Mouse (Mus musculus): ENCODE data around the gene Tfcp2l1. TPM values are rescaled to one million over a fixed set of nuclear protein-coding genes. Genes with fewer than 3 reads are reported as not detected.

The Tfcp2l1 gene
- polyA plus RNA-seq, 1 experiment from 2014 or later, result 0.29 TPM

DNA sequence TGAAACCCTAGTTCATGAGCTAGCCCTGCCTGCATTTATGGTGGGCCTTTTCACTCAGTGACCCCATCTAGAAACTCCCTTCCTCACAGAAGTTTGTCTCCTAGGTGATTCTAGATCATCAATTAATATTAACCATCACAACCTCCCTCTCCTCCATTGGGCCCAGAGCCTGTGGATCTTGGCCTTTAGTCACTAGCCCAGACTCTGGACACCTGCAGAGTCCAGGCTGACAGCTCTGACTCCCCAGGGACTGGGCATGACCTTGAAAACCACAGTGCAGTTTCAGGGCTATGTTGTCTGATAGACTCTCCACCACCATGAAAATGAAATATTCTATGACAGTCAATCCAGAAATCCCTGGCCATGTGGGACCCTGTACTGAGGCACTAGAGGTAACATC lies 39.8 kb downstream of the Tfcp2l1 start:
- Histone ChIP-seq H3K4me3 (ENCODE audit: low read depth, low read length) (no peak overlapping the region), H3K36me3 (ENCODE audit: control insufficient read depth, insufficient read depth, low read length) (no peaks in the 10 kb centered on the region), H3K4me1 (ENCODE audit: control insufficient read depth, insufficient read depth, low read length) (no peaks in the 10 kb centered on the region), H3K9me3 (replicated peaks; ENCODE audit: control insufficient read depth, low read length) (no peaks in the 10 kb centered on the region), H3K27ac (ENCODE audit: low read depth, low read length) (no peak overlapping the region), H3K27me3 (replicated peaks; ENCODE audit: control insufficient read depth, insufficient read depth, low read length) (no peaks in the 10 kb centered on the region), H3K4me2 (ENCODE audit: low read length) (no peak overlapping the region), H3K9ac (ENCODE audit: low read length) (no peak overlapping the region)
- ATAC-seq, result no peak
- DNase-seq (ENCODE audit: low spot score), result no peak

DNA sequence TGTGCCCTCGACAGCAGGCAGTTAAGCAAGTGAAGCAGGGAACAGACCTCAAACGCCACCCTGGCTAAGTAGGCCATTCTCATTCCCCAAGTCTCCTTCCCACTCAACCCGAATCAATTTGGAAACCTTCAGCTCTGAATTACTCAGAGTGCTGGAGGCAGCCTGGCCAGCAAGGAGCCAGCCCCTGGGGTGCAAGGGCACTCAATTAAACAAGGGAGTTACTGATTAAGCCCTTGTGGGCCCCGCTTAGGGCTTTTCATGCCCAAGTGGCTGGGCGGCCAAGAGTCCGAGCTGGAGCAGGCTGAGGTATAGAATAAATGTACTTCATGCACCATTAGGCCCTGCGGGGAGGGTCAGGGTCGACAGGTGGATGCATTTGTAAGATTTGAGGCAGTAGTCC lies 44.5 kb downstream of the Tfcp2l1 start:
- WGBS, result 15% methylated on average over 8 of the region's 8 CpGs
- no peak overlapping the region for H3K4me2 ChIP-seq (ENCODE audit: low read length)
- H3K4me1 ChIP-seq (ENCODE audit: control insufficient read depth, insufficient read depth, low read length), result no peaks in the 10 kb centered on the region
- H3K36me3 ChIP-seq (ENCODE audit: control insufficient read depth, insufficient read depth, low read length), result no peaks in the 10 kb centered on the region
- ATAC-seq (no peak), DNase-seq (ENCODE audit: low spot score) (peak; percentile 11)
- no peaks in the 10 kb centered on the region for H3K9me3 ChIP-seq (replicated peaks; ENCODE audit: control insufficient read depth, low read length)
- no peak overlapping the region for H3K9ac ChIP-seq (ENCODE audit: low read length)
- H3K4me3 ChIP-seq (ENCODE audit: low read depth, low read length), result no peak overlapping the region
- no peaks in the 10 kb centered on the region for H3K27me3 ChIP-seq (replicated peaks; ENCODE audit: control insufficient read depth, insufficient read depth, low read length)
- no peak overlapping the region for H3K27ac ChIP-seq (ENCODE audit: low read depth, low read length)

DNA sequence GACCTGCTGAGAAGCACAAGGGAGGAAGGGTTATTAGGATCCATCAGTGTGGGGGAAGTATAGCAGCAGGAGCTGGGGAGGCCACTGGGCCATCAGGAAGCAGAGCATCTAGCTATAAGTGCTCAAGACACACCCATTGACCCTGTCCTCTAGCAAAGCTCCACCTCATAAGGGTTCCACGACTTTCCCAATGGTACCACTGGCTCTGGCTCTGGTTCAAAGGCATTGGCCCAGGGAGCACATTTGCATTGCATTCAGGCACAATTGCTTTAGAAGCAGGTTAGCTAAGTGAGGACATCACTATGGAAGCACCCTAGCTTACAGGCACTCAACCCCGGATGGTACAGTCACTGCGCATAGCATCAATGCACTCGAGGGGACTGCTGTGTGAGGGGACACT lies 46.4 kb downstream of the Tfcp2l1 start:
- H3K9ac ChIP-seq (ENCODE audit: low read length), result no peak overlapping the region
- H3K36me3 ChIP-seq (ENCODE audit: control insufficient read depth, insufficient read depth, low read length), result no peaks in the 10 kb centered on the region
- no peaks in the 10 kb centered on the region for H3K9me3 ChIP-seq (replicated peaks; ENCODE audit: control insufficient read depth, low read length)
- H3K4me3 ChIP-seq (ENCODE audit: low read depth, low read length), result no peak overlapping the region
- WGBS, result 86% methylated on average over 4 of the region's 4 CpGs
- no peaks in the 10 kb centered on the region for H3K4me1 ChIP-seq (ENCODE audit: control insufficient read depth, insufficient read depth, low read length)
- no peak for DNase-seq (ENCODE audit: low spot score)
- H3K27ac ChIP-seq (ENCODE audit: low read depth, low read length), result no peak overlapping the region
- ATAC-seq, result no peak
- no peak overlapping the region for H3K4me2 ChIP-seq (ENCODE audit: low read length)
- H3K27me3 ChIP-seq (replicated peaks; ENCODE audit: control insufficient read depth, insufficient read depth, low read length), result no peaks in the 10 kb centered on the region

DNA sequence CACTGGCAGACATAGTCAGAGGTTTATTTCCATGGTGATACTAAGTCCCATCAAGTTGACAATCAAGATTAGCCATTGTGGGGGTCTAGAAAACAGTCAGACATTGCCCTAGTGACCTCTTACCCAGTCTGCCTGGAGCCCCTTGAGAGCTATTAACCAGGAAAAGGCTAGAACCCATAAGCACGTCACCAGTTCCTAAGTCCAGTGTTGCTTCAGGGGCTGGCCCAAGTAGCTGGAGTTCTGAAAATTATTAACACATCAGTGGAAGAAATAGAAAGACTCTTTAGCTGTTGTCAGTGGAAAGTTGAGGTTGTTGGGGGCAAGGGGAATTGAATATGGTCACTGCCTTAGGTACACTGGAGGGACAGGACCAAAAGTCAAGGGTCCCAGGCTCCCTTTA lies 54.2 kb downstream of the Tfcp2l1 start:
- H3K36me3 ChIP-seq (ENCODE audit: control insufficient read depth, insufficient read depth, low read length), result no peaks in the 10 kb centered on the region
- 66% methylated on average over 1 of the region's 1 CpGs for WGBS
- no peaks in the 10 kb centered on the region for H3K4me1 ChIP-seq (ENCODE audit: control insufficient read depth, insufficient read depth, low read length)

DNA sequence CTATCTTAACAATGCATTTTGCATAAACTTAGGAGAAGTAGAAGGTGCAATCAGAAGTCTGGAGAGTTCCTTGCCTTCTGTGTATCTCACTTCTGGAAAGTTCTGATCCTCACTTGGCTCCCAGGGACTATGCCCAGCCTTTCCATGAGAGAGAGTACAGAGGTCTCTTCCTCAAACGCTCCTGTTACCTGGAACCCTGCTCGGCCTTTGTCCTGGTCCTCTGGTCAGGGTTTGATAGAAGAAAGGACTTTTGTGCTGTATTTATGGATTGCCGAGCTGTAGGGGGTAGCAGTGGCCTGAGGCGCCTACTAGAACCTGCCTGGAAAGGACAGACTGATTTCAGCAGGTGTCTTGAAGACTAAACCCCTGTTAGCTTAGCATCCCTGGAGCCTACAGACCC lies 55.9 kb downstream of the Tfcp2l1 start:
- Histone ChIP-seq H3K9ac (ENCODE audit: low read length) (no peak overlapping the region), H3K4me3 (ENCODE audit: low read depth, low read length) (no peak overlapping the region), H3K27me3 (replicated peaks; ENCODE audit: control insufficient read depth, insufficient read depth, low read length) (no peaks in the 10 kb centered on the region), H3K27ac (ENCODE audit: low read depth, low read length) (no peak overlapping the region), H3K4me1 (ENCODE audit: control insufficient read depth, insufficient read depth, low read length) (no peaks in the 10 kb centered on the region), H3K9me3 (replicated peaks; ENCODE audit: control insufficient read depth, low read length) (no peaks in the 10 kb centered on the region), H3K4me2 (ENCODE audit: low read length) (no peak overlapping the region), H3K36me3 (ENCODE audit: control insufficient read depth, insufficient read depth, low read length) (no peaks in the 10 kb centered on the region)
- ATAC-seq (no peak), DNase-seq (ENCODE audit: low spot score) (no peak)
- WGBS, result 71% methylated on average over 4 of the region's 4 CpGs

More for the DNA sequence above, 54.2 kb downstream of the Tfcp2l1 start:
- no peak overlapping the region for H3K27ac ChIP-seq (ENCODE audit: low read depth, low read length)
- ATAC-seq (no peak), DNase-seq (ENCODE audit: low spot score) (no peak)
- no peak overlapping the region for H3K9ac ChIP-seq (ENCODE audit: low read length)
- no peaks in the 10 kb centered on the region for H3K27me3 ChIP-seq (replicated peaks; ENCODE audit: control insufficient read depth, insufficient read depth, low read length)
- H3K4me3 ChIP-seq (ENCODE audit: low read depth, low read length), result no peak overlapping the region
- no peaks in the 10 kb centered on the region for H3K9me3 ChIP-seq (replicated peaks; ENCODE audit: control insufficient read depth, low read length)
- no peak overlapping the region for H3K4me2 ChIP-seq (ENCODE audit: low read length)

DNA sequence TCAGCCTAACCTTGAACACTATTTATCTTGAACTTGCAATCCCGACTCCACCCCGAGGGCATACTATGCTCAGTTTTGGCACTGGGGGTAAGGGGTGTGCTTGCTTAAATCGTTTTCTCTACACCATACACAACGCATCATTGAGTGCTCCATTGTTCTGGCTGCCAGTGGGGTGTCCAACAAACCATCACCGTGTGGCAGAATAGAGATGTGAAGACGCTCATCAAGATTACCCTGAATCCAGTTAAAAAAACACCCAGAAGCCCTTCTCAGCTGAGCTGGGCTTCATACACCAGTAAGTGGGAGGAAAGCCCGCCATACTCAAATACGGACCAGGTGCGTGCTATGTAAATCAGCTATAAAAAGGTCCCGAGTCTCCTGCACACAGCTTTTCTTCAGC lies 60.0 kb downstream of the Tfcp2l1 start:
- 71% methylated on average over 10 of the region's 10 CpGs for WGBS
- no peak for DNase-seq (ENCODE audit: low spot score)
- Histone ChIP-seq H3K27me3 (replicated peaks; ENCODE audit: control insufficient read depth, insufficient read depth, low read length) (no peaks in the 10 kb centered on the region), H3K9me3 (replicated peaks; ENCODE audit: control insufficient read depth, low read length) (no peaks in the 10 kb centered on the region), H3K4me2 (ENCODE audit: low read length) (no peak overlapping the region), H3K9ac (ENCODE audit: low read length) (no peak overlapping the region), H3K36me3 (ENCODE audit: control insufficient read depth, insufficient read depth, low read length) (no peaks in the 10 kb centered on the region), H3K4me3 (ENCODE audit: low read depth, low read length) (no peak overlapping the region), H3K4me1 (ENCODE audit: control insufficient read depth, insufficient read depth, low read length) (no peaks in the 10 kb centered on the region), H3K27ac (ENCODE audit: low read depth, low read length) (no peak overlapping the region)
- no peak for ATAC-seq

DNA sequence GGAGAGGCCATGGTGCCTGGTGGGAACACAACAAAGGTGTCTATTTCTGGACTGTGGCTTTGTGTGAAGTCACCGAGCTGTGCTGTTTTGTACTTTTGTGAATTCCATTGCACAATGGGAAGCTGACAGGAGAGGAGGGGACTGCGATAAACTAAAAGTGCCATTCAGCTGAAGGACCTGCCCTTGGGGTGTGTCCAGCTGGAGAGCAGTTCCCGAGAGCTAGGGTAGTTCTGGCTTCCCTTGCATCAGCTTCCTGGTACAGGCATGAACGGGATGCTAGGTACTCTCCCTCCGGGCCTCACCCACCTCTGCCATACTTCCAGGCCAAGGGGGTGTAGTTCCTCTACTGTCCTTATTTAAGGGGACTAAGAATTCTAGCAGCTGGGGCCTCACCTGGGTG lies 62.1 kb downstream of the Tfcp2l1 start:
- Histone ChIP-seq H3K27ac (ENCODE audit: low read depth, low read length) (no peak overlapping the region), H3K27me3 (replicated peaks; ENCODE audit: control insufficient read depth, insufficient read depth, low read length) (no peaks in the 10 kb centered on the region), H3K36me3 (ENCODE audit: control insufficient read depth, insufficient read depth, low read length) (no peaks in the 10 kb centered on the region), H3K4me3 (ENCODE audit: low read depth, low read length) (no peak overlapping the region), H3K4me2 (ENCODE audit: low read length) (no peak overlapping the region), H3K9ac (ENCODE audit: low read length) (no peak overlapping the region), H3K4me1 (ENCODE audit: control insufficient read depth, insufficient read depth, low read length) (no peaks in the 10 kb centered on the region), H3K9me3 (replicated peaks; ENCODE audit: control insufficient read depth, low read length) (no peaks in the 10 kb centered on the region)
- 48% methylated on average over 5 of the region's 5 CpGs for WGBS
- ATAC-seq (no peak), DNase-seq (ENCODE audit: low spot score) (no peak)

DNA sequence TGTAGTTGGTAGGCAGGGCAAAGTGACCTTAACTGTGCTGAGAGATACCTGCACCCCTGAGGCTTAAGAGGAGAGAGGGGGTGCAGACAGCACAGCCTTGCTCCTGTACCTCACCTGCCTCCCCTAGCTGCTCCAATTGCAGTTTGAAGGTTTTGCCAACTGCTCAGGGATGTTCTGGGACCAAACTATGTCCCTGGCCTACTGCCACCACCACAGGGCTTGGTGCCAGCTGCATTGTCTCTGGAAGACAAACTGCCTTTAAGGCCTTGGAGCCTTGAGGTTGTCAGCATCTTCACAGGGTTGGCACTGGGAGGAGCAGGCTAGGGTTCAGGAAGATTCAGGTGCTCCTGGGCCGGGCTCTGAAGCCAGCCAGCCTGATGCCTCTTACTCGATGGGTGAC lies 66.7 kb downstream of the Tfcp2l1 start:
- no peak overlapping the region for H3K4me3 ChIP-seq (ENCODE audit: low read depth, low read length)
- no peak for DNase-seq (ENCODE audit: low spot score)

DNA sequence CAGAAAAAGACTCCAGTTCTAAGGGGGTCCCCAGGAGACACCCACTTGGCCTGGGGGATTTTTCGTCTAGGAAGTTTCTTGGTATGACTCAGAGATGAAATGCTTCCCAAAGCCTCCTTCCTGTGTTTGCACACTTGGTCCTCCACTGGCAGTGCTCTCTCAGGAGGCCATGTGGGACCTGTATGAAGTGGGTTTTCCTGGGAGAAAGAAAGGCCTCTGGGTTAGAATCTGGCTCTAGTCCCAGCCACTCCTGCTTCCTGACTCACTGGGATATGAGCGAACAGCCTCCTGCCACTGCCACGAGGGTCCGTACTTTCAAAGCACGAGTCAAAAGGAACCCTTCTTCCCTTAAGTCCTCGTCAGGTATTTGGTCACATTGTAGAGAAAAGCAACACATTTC lies 70.2 kb downstream of the Tfcp2l1 start:
- H3K36me3 ChIP-seq (ENCODE audit: control insufficient read depth, insufficient read depth, low read length), result no peaks in the 10 kb centered on the region
- H3K27me3 ChIP-seq (replicated peaks; ENCODE audit: control insufficient read depth, insufficient read depth, low read length), result no peaks in the 10 kb centered on the region
- no peak for DNase-seq (ENCODE audit: low spot score)
- H3K4me1 ChIP-seq (ENCODE audit: control insufficient read depth, insufficient read depth, low read length), result no peaks in the 10 kb centered on the region
- 78% methylated on average over 6 of the region's 6 CpGs for WGBS
- H3K4me3 ChIP-seq (ENCODE audit: low read depth, low read length), result no peak overlapping the region
- H3K27ac ChIP-seq (ENCODE audit: low read depth, low read length), result no peak overlapping the region
- no peak for ATAC-seq
- no peak overlapping the region for H3K4me2 ChIP-seq (ENCODE audit: low read length)
- no peaks in the 10 kb centered on the region for H3K9me3 ChIP-seq (replicated peaks; ENCODE audit: control insufficient read depth, low read length)
- no peak overlapping the region for H3K9ac ChIP-seq (ENCODE audit: low read length)

More for the DNA sequence above, 66.7 kb downstream of the Tfcp2l1 start:
- H3K9me3 ChIP-seq (replicated peaks; ENCODE audit: control insufficient read depth, low read length), result no peaks in the 10 kb centered on the region
- WGBS, result 78% methylated on average over 2 of the region's 2 CpGs
- no peak overlapping the region for H3K4me2 ChIP-seq (ENCODE audit: low read length)
- H3K27me3 ChIP-seq (replicated peaks; ENCODE audit: control insufficient read depth, insufficient read depth, low read length), result no peaks in the 10 kb centered on the region
- no peak for ATAC-seq
- no peak overlapping the region for H3K9ac ChIP-seq (ENCODE audit: low read length)
- no peaks in the 10 kb centered on the region for H3K4me1 ChIP-seq (ENCODE audit: control insufficient read depth, insufficient read depth, low read length)
- H3K36me3 ChIP-seq (ENCODE audit: control insufficient read depth, insufficient read depth, low read length), result no peaks in the 10 kb centered on the region
- no peak overlapping the region for H3K27ac ChIP-seq (ENCODE audit: low read depth, low read length)

Measured in forebrain, embryonic 14.5 days (tissue).